Mouse (Mus musculus): Measurements from ENCODE around the gene Cenpe. TPM values are rescaled to one million over a fixed set of nuclear protein-coding genes. Genes with fewer than 3 reads are reported as not detected.
A peak's percentile ranks its signal among the peaks of the same experiment; 100 is the strongest.

Cenpe gene
- total and polyA plus RNA-seq, 3 experiments = 0.18 to 0.84 (median 0.84) TPM

- Histone ChIP-seq H3K4me3 (no peak overlapping the region), H3K27ac (no peak overlapping the region), H3K27me3 (ENCODE audit: control insufficient read depth, insufficient read depth, low read length) (no peaks in the 10 kb centered on the region), H3K4me1 (ENCODE audit: control insufficient read depth, insufficient read depth, low read length) (no peaks in the 10 kb centered on the region), H3K9ac (ENCODE audit: low read depth, low read length) (no peak overlapping the region), H3K36me3 (ENCODE audit: control insufficient read depth, insufficient read depth, low read length) (no peaks in the 10 kb centered on the region; the same call in 1 of the 2 replicates), H3K79me2 (replicated peaks; ENCODE audit: control insufficient read depth, insufficient read depth, low read length) (no peaks in the 10 kb centered on the region)
- TF ChIP-seq CTCF (IDR thresholded peaks at IDR 0.05) (peak; percentile 65), EP300 (IDR thresholded peaks at IDR 0.05; ENCODE audit: insufficient read depth, low read depth, low read length) (no peak)
- peak in 1 of 2 experiments; percentile 23 for DNase-seq
- WGBS = 29% methylated on average over 4 of the region's 4 CpGs
- intact Hi-C loops (cut with DNase I) = loop anchor here (5.0 kb wide), 1 partner anchor 559 kb away; no protein-coding TSS in a partner anchor
Observed at GRCm38 (mm10) chr3:135206621-135207020, 5.7 kb upstream of the Cenpe start.

GRCm38 (mm10) chr3:135212658-135213350, 467 bp downstream of the Cenpe start:
- 1% methylated on average over 26 of the region's 26 CpGs for WGBS
- Histone ChIP-seq H3K27me3 (ENCODE audit: control insufficient read depth, insufficient read depth, low read length) (no peaks in the 10 kb centered on the region), H3K79me2 (replicated peaks; ENCODE audit: control insufficient read depth, insufficient read depth, low read length) (no peaks in the 10 kb centered on the region), H3K4me3 (peak overlapping the region; percentile 83), H3K9ac (ENCODE audit: low read depth, low read length) (peak overlapping the region; percentile 48), H3K27ac (no peak overlapping the region), H3K4me1 (ENCODE audit: control insufficient read depth, insufficient read depth, low read length) (no peaks in the 10 kb centered on the region), H3K36me3 (ENCODE audit: control insufficient read depth, insufficient read depth, low read length) (no peaks in the 10 kb centered on the region; the same call in 1 of the 2 replicates)
- TF ChIP-seq EP300 (IDR thresholded peaks at IDR 0.05; ENCODE audit: insufficient read depth, low read depth, low read length) (no peak), CTCF (IDR thresholded peaks at IDR 0.05) (no peak), POLR2A (IDR thresholded peaks at IDR 0.05; ENCODE audit: insufficient read depth, low read depth, low read length) (no peak)
- DNase-seq = no peak
- intact Hi-C loops (cut with DNase I) = loop anchor here (10.0 kb wide), 1 partner anchor 1898 kb away; the partner anchor contains the start of gene Ppa2

GRCm38 (mm10) chr3:135232058-135232457, 19.7 kb downstream of the Cenpe start:
- H3K4me1 ChIP-seq (ENCODE audit: control insufficient read depth, insufficient read depth, low read length) = no peaks in the 10 kb centered on the region
- no peaks in the 10 kb centered on the region for H3K27me3 ChIP-seq (ENCODE audit: control insufficient read depth, insufficient read depth, low read length)
- intact Hi-C loops (cut with DNase I) = no loop called here
- no peaks in the 10 kb centered on the region for H3K79me2 ChIP-seq (replicated peaks; ENCODE audit: control insufficient read depth, insufficient read depth, low read length)
- DNase-seq = no peak
- WGBS = 73% methylated on average over 3 of the region's 3 CpGs
- H3K27ac ChIP-seq = no peak overlapping the region
- TF ChIP-seq POLR2A (IDR thresholded peaks at IDR 0.05; ENCODE audit: insufficient read depth, low read depth, low read length) (no peak), CTCF (IDR thresholded peaks at IDR 0.05) (no peak), EP300 (IDR thresholded peaks at IDR 0.05; ENCODE audit: insufficient read depth, low read depth, low read length) (no peak)
- H3K9ac ChIP-seq (ENCODE audit: low read depth, low read length) = no peak overlapping the region
- H3K4me3 ChIP-seq = no peak overlapping the region
- H3K36me3 ChIP-seq (ENCODE audit: control insufficient read depth, insufficient read depth, low read length) = no peaks in the 10 kb centered on the region

DNA sequence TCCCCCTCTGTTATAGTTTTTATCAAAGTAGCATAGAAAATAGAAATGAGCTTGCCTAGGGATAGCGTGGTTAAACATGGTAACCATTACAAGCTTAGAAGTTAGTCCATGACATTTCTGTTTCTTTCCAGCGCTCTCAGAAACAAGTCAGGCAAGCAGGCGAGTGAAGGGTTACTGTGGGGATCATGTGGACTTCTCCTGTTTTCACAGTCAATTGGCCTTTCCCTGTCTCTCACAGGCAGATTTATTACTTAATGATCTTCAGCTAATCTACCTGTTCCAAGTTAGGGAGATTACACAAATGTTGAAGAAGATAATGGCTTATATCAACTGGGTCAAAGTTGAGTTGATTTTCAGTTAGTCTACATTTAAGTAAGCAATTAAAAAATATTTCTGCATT, 20.1 kb downstream of the Cenpe start:
- 95% methylated on average over 3 of the region's 3 CpGs for WGBS
- no peak overlapping the region for H3K27ac ChIP-seq
- no peak for DNase-seq
- no peaks in the 10 kb centered on the region for H3K36me3 ChIP-seq (ENCODE audit: control insufficient read depth, insufficient read depth, low read length)
- H3K27me3 ChIP-seq (ENCODE audit: control insufficient read depth, insufficient read depth, low read length) = no peaks in the 10 kb centered on the region
- H3K4me3 ChIP-seq = no peak overlapping the region
- no peaks in the 10 kb centered on the region for H3K79me2 ChIP-seq (replicated peaks; ENCODE audit: control insufficient read depth, insufficient read depth, low read length)
- intact Hi-C loops (cut with DNase I) = no loop called here
- no peak overlapping the region for H3K9ac ChIP-seq (ENCODE audit: low read depth, low read length)
- TF ChIP-seq EP300 (IDR thresholded peaks at IDR 0.05; ENCODE audit: insufficient read depth, low read depth, low read length) (no peak), CTCF (IDR thresholded peaks at IDR 0.05) (no peak), POLR2A (IDR thresholded peaks at IDR 0.05; ENCODE audit: insufficient read depth, low read depth, low read length) (no peak)
- H3K4me1 ChIP-seq (ENCODE audit: control insufficient read depth, insufficient read depth, low read length) = no peaks in the 10 kb centered on the region

- H3K9ac ChIP-seq (ENCODE audit: low read depth, low read length) = no peak overlapping the region
- H3K36me3 ChIP-seq (ENCODE audit: control insufficient read depth, insufficient read depth, low read length) = no peaks in the 10 kb centered on the region
- no peaks in the 10 kb centered on the region for H3K79me2 ChIP-seq (replicated peaks; ENCODE audit: control insufficient read depth, insufficient read depth, low read length)
- no peaks in the 10 kb centered on the region for H3K4me1 ChIP-seq (ENCODE audit: control insufficient read depth, insufficient read depth, low read length)
- H3K4me3 ChIP-seq = no peak overlapping the region
- intact Hi-C loops (cut with DNase I) = no loop called here
- H3K27ac ChIP-seq = no peak overlapping the region
- H3K27me3 ChIP-seq (ENCODE audit: control insufficient read depth, insufficient read depth, low read length) = no peaks in the 10 kb centered on the region
- DNase-seq = no peak
- TF ChIP-seq CTCF (IDR thresholded peaks at IDR 0.05) (peak; percentile 30; the same call in 1 of the 2 replicates), EP300 (IDR thresholded peaks at IDR 0.05; ENCODE audit: insufficient read depth, low read depth, low read length) (no peak), POLR2A (IDR thresholded peaks at IDR 0.05; ENCODE audit: insufficient read depth, low read depth, low read length) (no peak)
Observed at GRCm38 (mm10) chr3:135245733-135246132, 33.4 kb downstream of the Cenpe start.

- Histone ChIP-seq H3K36me3 (ENCODE audit: control insufficient read depth, insufficient read depth, low read length) (no peaks in the 10 kb centered on the region), H3K4me1 (ENCODE audit: control insufficient read depth, insufficient read depth, low read length) (no peaks in the 10 kb centered on the region), H3K4me3 (no peak overlapping the region), H3K79me2 (replicated peaks; ENCODE audit: control insufficient read depth, insufficient read depth, low read length) (no peaks in the 10 kb centered on the region), H3K27ac (no peak overlapping the region), H3K9ac (ENCODE audit: low read depth, low read length) (no peak overlapping the region), H3K27me3 (ENCODE audit: control insufficient read depth, insufficient read depth, low read length) (no peaks in the 10 kb centered on the region)
- intact Hi-C loops (cut with DNase I) = no loop called here
- no peak for DNase-seq
- no peak for TF ChIP-seq CTCF (IDR thresholded peaks at IDR 0.05)
- 84% methylated on average over 6 of the region's 6 CpGs for WGBS
Observed at GRCm38 (mm10) chr3:135246828-135247227, 34.5 kb downstream of the Cenpe start.

All from heart, adult 2 months (tissue).